Mouse (Mus musculus) embryonic facial prominence, embryonic 10.5 days (tissue): ENCODE measurements around the gene Rgs9bp. TPM values are rescaled to one million over a fixed set of nuclear protein-coding genes. Genes with fewer than 3 reads are reported as not detected.
"Not testable (repeated sequence)": the region's sequence is repeated elsewhere in the genome, so short reads cannot be mapped to it uniquely, and the experiment has no call there.

ENCODE experiments used
- DNase-seq: peaks from one replicate; pipeline ENCODE4 v3.0.0-alpha.2; 2017; ENCODE audit warnings: low spot score
- H3K27ac ChIP-seq: fragments of 300-500 bp; sonication (generic); replicated peaks from 2 replicates; pipeline ENCODE4 v1.5.1; 2016; ENCODE audit warnings: mild to moderate bottlenecking
- H3K27me3 ChIP-seq: fragments of 300-500 bp; sonication (generic); replicated peaks from 2 replicates; pipeline ENCODE4 v1.6.1; 2016; ENCODE audit warnings: low read depth, mild to moderate bottlenecking; ENCODE audit not compliant: poor library complexity, severe bottlenecking
- H3K36me3 ChIP-seq: fragments of 300-500 bp; sonication (generic); replicated peaks from 2 replicates; pipeline ENCODE4 v1.6.1; 2016; ENCODE audit warnings: mild to moderate bottlenecking, moderate library complexity
- H3K4me1 ChIP-seq: fragments of 300-500 bp; sonication (generic); 2 replicates; pipeline ENCODE4 v1.6.1; 2016
- H3K4me3 ChIP-seq: fragments of 300-500 bp; sonication (generic); 2 replicates; pipeline ENCODE4 v1.5.1; 2016; ENCODE audit warnings: mild to moderate bottlenecking, moderate library complexity
- H3K9me3 ChIP-seq: fragments of 300-500 bp; sonication (generic); 2 replicates; pipeline ENCODE4 v1.6.1; 2016; ENCODE audit warnings: mild to moderate bottlenecking
- WGBS: fragments of 180-500 bp; shearing (Covaris S2); methylation state at CpG from one replicate; pipeline ENCODE4 v1.1.7; 2016; 5-methylcytosine and 5-hydroxymethylcytosine counted together
- polyA plus RNA-seq: library from polyadenylated mRNA; unstranded; fragments of >200 nt; fragmentation: Nextera tagmentation; extraction: Ambion mirVana; gene quantifications from 2 replicates; pipeline ENCODE4 v1.2.1, GENCODE M21; 2016

Rgs9bp gene
- polyA plus RNA-seq, 1 experiment from 2014 or later = 0.24 TPM

DNA sequence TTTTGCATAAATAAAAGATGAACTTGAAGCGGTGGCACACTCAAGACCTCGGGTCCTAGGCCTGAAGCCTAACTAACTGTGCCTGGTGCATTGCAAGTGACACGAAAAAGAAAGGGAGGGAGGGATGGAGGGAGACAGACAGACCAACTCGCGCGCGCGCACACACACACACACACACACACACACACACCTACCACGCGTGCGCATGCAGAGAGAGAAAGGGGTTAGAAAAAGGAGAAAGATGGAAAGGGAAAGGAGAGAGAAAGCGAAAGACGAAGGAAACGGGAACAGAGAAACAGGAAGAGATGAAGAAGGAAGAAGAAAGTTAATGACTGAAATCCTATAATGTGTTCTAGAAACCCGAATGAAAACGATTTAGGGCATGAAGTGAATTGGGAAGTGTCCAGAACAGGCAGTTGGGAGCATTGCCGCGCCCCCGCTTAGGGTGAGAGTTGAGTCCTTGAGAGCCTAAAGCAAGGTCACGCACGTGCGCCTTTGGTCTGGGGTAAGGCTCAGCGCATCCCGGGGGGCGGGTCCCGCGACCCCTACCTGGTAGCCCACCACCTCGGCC is 30.7 kb downstream of the Rgs9bp start:
- DNase-seq = peak; percentile 51
- Histone ChIP-seq H3K4me1 (peaks cover 21% of the 10 kb centered on the region), H3K36me3 (peaks cover 16% of the 10 kb centered on the region), H3K27me3 (no peaks in the 10 kb centered on the region), H3K27ac (peak overlapping the region; percentile 98), H3K4me3 (peak overlapping the region; percentile 84), H3K9me3 (no peaks in the 10 kb centered on the region)
- WGBS = 6% methylated on average over 28 of the region's 28 CpGs

DNA sequence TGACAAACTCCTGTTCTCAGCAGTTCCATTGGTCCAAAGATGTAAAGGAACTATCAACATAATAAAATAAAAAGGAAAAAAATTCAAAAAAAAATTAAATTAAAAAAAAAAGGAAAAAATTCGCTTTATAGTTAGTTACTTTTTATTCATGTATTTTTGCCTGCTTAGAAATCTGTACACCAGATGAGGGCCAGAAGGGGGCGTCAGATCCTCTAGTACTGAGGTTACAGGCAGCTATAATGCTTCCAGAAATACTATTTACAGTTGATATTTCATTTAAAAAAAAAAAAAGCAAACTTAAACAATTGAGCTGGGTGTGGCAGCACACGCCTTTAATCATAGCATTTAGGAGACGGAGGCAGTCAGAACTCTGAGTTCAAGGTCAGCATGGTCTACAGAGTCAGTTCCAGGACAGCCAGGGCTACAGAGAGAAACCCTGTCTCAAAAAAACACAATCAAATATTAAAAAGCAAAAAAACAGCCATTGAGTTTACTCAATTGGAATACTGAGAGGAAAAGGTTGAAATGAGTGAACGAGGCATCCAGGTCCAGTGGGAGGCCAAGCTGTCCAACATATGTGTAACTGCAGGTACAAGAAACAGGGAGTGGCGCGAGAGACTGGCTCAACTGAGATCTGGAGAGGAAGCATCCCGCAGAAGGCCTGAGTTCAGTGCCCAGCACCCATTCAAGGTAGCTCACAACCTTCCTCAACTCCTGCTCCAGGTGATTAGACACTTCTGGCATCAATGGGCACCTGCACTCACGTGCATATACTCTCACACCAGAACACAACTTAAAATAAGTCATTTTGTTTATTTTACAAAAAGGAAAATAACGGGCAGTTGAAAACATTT is 31.4 kb downstream of the Rgs9bp start:
- no peaks in the 10 kb centered on the region for H3K9me3 ChIP-seq
- no peak for DNase-seq
- no peaks in the 10 kb centered on the region for H3K27me3 ChIP-seq
- 62% methylated on average over 10 of the region's 10 CpGs for WGBS
- H3K4me1 ChIP-seq = peaks cover 21% of the 10 kb centered on the region
- H3K27ac ChIP-seq = no peak overlapping the region
- H3K36me3 ChIP-seq = peaks cover 24% of the 10 kb centered on the region
- H3K4me3 ChIP-seq = peak overlapping the region; percentile 84

DNA sequence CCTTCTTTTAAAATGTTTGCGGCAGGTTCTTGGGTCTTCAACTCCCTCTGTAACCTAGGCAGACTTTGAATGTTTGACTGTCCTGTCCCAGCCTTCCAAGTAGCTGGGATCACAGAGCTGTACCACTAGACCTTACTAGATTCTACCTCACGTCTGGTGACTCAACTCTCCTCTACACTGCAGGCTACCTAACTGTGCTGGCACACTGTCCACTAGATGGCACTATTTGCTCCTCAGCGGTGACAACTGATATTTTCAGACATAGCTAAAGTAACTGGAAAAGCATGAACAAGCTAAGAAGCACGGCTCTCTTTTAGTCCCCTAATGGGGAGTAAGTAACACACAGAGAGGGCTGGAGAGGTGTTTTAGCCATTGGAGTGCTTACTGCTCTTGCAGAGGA is 39.5 kb downstream of the Rgs9bp start:
- H3K9me3 ChIP-seq = no peaks in the 10 kb centered on the region
- peaks cover 37% of the 10 kb centered on the region for H3K36me3 ChIP-seq
- H3K4me1 ChIP-seq = no peaks in the 10 kb centered on the region
- WGBS = 37% methylated on average over 4 of the region's 4 CpGs
- H3K27me3 ChIP-seq = no peaks in the 10 kb centered on the region
- no peak overlapping the region for H3K4me3 ChIP-seq
- DNase-seq = peak; percentile 53
- H3K27ac ChIP-seq = no peak overlapping the region

DNA sequence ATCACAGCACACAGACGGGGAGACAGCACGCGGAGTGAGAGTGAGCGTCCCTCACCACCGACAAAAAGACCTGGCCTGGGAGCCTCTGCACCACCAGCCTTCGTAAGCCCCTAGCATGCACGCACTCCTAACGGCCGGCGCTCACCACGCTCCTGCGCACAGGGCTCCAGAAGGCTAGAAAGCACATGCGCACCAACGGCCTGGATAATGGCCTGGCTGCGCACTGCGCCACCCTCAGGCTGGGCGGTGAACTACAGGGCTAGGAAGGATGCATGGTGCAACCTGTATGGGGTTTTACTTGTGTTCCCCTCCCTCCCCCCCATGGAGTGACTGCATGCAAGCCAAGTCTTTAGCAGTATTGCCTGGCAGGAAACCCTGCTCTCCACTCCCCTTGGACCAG is 47.8 kb downstream of the Rgs9bp start, which contains the start of gene Tdrd12:
Tdrd12 (minus strand) TSS at position 184 of the 400 bp plus-strand sequence.
- no peaks in the 10 kb centered on the region for H3K9me3 ChIP-seq
- DNase-seq = no peak

DNA sequence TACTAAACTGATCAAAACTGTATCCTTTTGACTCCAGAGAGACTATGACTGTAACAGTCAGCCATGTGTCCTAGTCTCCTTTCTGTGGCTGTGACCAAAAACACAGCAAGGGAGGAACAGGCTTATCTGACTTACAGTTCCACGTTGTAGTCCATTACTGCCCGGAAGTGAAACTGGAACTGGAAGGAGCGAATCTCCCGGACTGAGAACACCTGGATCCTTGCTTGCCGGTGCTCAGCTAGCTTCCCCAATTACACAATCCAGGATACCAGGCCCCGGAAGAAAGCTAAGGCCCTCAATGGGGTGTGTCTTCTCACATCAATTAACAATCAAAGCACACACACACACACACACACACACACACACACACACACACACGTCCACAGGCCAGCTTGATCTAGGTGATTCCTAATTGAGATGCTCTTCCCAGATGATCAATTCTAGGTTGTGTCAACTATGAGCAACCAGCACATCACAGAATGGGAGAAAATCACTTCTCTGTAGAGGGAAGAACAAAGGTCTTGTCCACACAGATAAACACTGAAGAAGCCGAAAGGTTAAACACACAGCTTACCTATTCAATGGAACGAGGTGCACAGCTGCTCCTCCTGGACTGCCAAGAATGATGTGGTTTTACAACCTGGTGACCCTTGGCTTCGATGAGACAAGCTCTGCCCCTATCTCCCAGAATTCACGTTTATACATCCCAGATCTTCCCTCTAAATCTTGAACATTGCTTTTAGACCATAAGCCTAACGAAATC is 49.5 kb downstream of the Rgs9bp start:
- Histone ChIP-seq H3K9me3 (no peaks in the 10 kb centered on the region), H3K27me3 (no peaks in the 10 kb centered on the region), H3K4me3 (no peak overlapping the region), H3K27ac (no peak overlapping the region), H3K4me1 (no peaks in the 10 kb centered on the region), H3K36me3 (no peaks in the 10 kb centered on the region)
- no peak for DNase-seq
- 82% methylated on average over 12 of the region's 12 CpGs for WGBS

More for the DNA sequence above, 47.8 kb downstream of the Rgs9bp start, which contains the start of gene Tdrd12:
- no peaks in the 10 kb centered on the region for H3K27me3 ChIP-seq
- no peaks in the 10 kb centered on the region for H3K36me3 ChIP-seq
- no peak within 1 kb of the TSS for H3K27ac ChIP-seq
- H3K4me1 ChIP-seq = no peaks in the 10 kb centered on the region
- 89% methylated on average over 17 of the region's 17 CpGs for WGBS
- H3K4me3 ChIP-seq = no peak within 1 kb of the TSS

DNA sequence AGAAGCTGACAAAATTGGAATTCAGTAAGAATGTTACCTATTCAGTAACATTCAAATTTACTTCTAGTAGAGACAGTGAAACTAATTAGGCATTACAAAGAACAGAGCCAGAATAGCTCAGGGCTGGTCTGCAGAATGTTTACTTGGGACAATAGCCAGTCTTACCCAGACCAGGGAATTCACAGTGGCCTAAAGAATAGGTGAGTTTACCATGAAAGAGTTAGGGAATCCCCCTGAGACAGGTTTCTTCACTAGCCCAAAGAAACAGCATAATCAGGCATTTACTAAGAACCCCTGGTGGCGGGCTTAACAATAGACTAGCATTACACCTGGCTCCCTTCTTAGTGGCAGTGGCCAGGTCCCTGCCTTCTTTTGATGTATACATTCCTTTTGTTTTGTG is 54.8 kb downstream of the Rgs9bp start:
- 25% methylated on average over 1 of the region's 1 CpGs for whole genome bisulfite sequencing

DNA sequence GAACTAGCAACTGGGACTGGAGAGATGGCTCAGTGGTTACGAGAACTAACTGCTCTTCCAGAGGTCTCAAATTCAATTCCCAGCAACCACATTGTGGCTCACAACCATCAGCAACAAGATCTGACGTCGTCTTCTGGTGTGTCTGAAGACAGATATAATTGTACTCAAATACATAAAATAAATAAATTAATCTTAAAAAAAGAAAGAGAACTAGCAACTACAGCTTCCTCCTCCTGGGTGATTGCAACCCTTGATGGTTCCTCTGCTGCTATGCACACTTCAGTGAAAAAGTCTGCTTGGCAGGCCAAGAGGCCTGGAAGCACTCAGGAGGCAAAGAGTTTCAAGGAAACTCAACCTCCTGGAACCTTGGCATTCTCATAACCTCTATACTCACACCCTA is 55.4 kb downstream of the Rgs9bp start:
- DNase-seq = no peak
- 80% methylated on average over 3 of the region's 3 CpGs for WGBS

More for the DNA sequence above, 54.8 kb downstream of the Rgs9bp start:
- not testable (repeated sequence) for H3K9me3 ChIP-seq, H3K27me3 ChIP-seq, H3K36me3 ChIP-seq, DNase-seq, H3K4me1 ChIP-seq, H3K4me3 ChIP-seq, H3K27ac ChIP-seq

More for the DNA sequence above, 55.4 kb downstream of the Rgs9bp start:
- no peaks in the 10 kb centered on the region for H3K27me3 ChIP-seq
- no peak overlapping the region for H3K4me3 ChIP-seq
- H3K4me1 ChIP-seq = no peaks in the 10 kb centered on the region
- no peaks in the 10 kb centered on the region for H3K9me3 ChIP-seq
- no peak overlapping the region for H3K27ac ChIP-seq
- no peaks in the 10 kb centered on the region for H3K36me3 ChIP-seq

Other genes with a start within 250 kb of the Rgs9bp start
- 17.6 and 20.5 TPM in 2 replicates for gene Faap24, start 188.7 kb downstream of the Rgs9bp start, polyA plus RNA-seq
- gene Cep89, start 188.5 kb downstream of the Rgs9bp start, polyA plus RNA-seq = 59.0 and 63.3 TPM in 2 replicates
- gene Slc7a9, start 136.8 kb downstream of the Rgs9bp start, polyA plus RNA-seq = 0.17 and 0.29 TPM in 2 replicates
- 0.58 and 0.71 TPM in 2 replicates for gene Tdrd12, start 47.8 kb downstream of the Rgs9bp start, polyA plus RNA-seq
- gene Nudt19, start 29.3 kb downstream of the Rgs9bp start, polyA plus RNA-seq = 42.0 and 42.2 TPM in 2 replicates
- gene Ankrd27, start 662 bp upstream of the Rgs9bp start, polyA plus RNA-seq = 44.1 TPM in 2 replicates
- gene Pdcd5, start 61.9 kb upstream of the Rgs9bp start, polyA plus RNA-seq = 313 and 320 TPM in 2 replicates
- gene Dpy19l3, start 168.9 kb upstream of the Rgs9bp start, polyA plus RNA-seq = 30.6 TPM in 2 replicates
- 19.4 and 21.2 TPM in 2 replicates for gene Zfp507, start 217.4 kb upstream of the Rgs9bp start, polyA plus RNA-seq